Mouse (Mus musculus): ENCODE measurements around the gene Dnajc3. TPM values are rescaled to one million over a fixed set of nuclear protein-coding genes. Genes with fewer than 3 reads are reported as not detected.

Dnajc3 gene
- 70.1 and 70.8 TPM in 2 replicates for polyA plus RNA-seq (2015; fragmentation: Nextera tagmentation; extraction: Ambion mirVana)

DNA sequence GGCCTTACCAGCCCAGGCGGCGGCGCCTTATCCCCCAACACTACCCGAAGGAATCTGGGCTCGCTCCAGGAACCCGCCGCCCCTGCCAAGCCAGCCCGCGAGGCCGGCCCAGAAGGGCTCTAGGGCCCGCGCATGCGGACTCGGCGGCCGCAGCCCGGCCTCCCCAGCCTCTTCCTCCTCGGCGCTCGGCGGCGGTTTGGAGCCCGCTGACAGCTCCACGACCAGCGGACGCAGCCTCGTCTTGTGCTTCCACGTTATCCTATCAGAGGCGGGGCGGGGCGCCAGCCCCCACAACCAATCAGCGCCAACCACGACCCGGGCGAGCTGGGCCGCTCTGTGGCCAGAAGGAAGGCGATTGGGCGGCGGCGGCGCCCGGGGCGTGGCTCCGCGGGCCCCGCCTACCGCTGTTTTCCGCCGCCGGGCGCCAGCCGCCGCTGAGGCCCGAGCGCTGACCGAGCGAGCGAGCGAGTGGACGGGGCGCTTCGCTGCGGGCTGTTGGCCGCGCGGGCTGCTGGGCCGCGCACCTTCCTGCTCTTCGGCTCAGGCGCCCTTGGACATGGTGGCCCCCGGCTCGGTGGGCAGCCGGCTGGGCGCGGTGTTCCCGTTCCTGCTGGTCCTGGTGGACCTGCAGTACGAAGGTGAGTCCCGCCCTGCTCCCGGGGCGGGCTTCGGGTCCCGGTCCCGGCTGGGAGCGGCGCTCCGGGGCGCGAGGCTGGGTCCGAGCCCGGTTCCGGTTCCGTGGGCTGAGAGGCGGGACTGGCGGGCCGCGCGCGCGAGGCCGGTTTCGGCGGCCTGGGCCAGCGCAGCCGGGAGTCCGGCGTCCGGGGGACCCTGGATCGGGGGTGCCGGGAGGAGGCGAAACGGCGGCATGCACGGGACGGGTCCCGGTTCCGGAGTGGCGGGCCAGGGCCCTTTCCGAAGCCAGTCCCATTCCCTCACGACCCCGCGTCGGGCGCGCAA, at the start of gene Dnajc3:
Gene Dnajc3, plus strand, starts transcription at position 444 of the 960 bp plus-strand sequence.
- DNase-seq (ENCODE audit: low spot score) = peak; percentile 98

DNA sequence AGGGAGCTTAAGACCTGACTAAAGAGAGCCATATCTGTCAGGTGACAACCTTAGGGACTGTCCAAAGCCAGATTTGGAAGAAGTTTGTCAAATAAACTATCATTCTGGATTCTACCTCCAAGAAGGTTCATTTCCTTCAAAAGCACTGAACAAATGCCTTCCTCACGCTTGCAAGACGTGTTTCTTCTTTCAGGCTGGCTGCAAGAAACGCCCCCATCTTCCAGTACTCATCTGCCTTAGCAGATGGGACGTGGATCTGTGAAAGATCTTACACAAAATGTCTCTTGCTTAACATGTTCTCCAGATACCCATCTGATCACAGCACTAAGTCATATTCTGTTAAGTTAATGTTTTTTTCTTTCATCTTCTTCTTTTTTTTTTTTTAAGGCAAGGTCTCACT, 47.7 kb upstream of the Dnajc3 start:
- no peak for DNase-seq (ENCODE audit: low spot score)

DNA sequence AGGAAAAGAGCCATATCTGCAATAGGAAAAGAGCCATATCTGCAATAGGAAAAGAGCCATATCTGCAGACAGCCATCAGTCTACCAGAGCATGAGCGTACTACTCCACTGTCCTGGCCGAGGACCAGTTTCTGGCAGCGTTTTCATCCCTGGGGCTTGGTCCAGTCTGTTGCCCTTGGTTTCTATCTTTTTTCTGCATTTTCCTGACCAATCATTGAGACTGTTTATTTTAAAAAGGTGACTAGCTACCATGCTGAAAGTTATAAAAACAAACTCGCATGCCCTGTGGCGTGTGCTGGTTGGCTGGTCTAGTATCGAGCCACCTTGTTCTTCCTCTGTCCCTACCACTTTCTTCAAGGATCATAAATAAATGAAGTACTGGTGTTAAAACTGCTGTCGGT, 42.5 kb upstream of the Dnajc3 start:
- DNase-seq (ENCODE audit: low spot score) = no peak

DNA sequence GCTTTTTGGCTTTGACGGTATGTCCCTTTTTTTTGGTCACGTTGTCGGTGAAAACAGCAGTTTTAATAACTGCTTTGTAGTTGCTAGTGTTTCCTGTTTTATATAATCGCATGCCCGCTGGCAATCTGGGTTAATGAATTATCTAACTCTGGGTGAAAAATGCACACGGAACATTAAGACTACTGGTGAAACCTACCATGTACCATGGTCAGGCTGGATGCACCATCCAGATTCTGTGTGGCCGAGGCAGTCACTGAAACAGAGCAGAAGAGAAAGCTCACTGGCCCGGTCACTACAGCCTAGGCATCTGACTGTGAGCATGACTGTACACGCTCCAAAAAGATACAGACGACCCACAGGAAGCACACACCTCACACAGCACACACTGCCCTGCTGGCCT, 42.1 kb upstream of the Dnajc3 start:
- DNase-seq (ENCODE audit: low spot score) = no peak

DNA sequence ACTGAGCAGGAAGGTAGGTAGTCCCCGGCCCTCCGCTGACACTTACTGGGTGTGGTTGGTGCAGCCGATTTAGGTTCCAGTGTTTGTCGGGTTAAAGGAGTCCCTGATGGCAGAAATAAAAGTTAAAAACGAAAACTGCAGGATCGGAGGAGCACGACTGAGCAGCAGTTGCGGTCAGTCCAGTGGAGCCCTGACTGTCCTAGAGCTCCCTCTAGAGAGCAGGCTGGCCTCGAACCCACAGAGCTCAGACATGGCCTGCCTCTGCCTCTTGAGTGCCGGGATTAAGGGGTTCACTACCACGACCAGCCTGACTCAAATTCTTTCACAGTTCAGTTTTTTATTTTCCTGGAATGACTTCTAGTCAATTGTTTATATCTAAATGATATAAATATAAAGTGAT, 37.8 kb upstream of the Dnajc3 start:
- DNase-seq (ENCODE audit: low spot score) = no peak

DNA sequence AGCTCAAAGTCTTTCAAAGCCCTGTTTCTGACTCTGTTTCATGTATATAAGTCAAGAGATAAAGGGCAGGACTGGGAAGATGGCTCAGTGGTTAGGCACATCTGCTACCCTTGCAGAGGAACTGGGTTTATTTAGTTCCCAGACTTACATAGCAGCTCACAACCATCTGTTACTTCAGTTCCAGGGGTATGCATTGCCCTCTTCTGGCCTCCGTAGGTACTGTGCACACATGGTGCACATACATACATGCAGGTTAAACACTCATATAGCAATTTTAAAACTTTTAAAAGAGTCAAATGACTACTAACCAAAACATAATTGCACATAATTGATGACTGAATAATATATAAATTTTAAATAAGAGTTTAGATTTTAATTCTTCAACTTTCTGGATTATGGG, 36.9 kb upstream of the Dnajc3 start:
- DNase-seq (ENCODE audit: low spot score) = no peak

DNA sequence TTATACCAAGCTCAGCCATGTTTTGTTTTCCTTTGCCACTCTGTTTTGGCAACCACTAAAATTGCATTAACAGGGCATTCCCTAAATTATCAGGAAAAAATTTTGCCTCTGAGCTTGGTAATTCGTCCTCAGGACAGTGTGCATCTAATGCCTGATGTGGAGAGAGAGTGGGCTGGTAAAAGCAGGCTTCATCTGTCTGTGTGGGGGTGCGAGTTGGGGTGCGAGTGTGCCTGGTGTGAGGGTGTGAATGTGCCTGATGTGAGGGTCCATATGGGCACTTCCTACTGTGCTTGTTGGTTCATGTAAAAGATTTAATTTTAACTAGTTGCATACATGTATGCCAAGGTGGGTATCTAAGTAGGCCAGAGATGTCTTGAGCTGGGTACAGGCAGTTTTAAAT, 34.4 kb upstream of the Dnajc3 start:
- DNase-seq (ENCODE audit: low spot score) = no peak

DNA sequence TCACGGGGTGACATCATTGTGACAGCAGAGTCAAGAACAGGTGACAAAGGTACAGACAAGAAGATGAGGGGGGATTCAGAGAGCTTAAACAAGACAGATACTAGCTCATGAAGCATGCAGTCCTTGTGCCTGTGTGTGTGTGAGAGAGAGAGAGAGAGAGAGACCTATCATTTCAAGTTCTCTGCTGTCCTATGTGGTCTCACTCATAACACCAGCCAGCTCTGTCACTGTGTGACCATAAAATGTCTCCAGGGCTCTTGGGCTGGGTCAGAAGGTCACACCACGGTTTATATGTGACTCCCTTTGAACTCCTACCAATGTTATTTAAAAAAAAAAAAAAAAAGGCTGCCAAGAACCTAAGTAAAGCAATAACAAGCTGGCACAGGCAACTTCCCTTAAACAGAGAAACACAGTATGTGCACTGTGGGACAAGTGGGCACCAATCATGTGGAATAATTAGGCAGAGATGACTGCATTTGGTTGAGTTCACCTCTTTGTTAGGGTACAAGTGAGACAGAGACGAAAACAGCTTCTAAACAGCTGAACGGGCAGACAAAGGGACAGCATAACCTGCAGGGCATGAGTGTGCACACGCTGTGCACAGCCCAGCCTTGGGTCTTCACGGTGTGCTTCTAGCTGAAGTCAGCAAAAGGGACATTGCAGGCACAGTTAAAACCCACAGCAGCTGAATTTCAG, 33.8 kb upstream of the Dnajc3 start:
- no peak for DNase-seq (ENCODE audit: low spot score)

DNA sequence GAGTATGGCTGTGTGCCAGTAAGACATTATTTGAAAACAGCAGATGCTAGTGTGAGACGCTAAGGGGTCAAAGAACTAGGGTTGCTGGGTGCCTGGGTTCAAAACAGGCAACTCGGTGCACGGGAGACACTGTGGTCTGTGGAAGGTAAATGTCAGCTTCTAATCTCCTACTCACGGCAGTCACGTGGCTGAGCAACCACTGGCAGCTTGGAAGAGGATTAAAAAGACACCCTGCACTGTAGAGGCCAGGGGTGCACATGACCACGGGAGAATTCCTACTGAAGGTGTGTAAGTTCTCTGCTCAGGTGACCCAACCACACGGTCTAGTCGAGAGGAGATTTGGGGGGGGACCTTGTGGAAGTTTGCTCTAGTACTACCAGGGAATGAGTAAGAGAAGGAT, 30.2 kb upstream of the Dnajc3 start:
- no peak for DNase-seq (ENCODE audit: low spot score)

DNA sequence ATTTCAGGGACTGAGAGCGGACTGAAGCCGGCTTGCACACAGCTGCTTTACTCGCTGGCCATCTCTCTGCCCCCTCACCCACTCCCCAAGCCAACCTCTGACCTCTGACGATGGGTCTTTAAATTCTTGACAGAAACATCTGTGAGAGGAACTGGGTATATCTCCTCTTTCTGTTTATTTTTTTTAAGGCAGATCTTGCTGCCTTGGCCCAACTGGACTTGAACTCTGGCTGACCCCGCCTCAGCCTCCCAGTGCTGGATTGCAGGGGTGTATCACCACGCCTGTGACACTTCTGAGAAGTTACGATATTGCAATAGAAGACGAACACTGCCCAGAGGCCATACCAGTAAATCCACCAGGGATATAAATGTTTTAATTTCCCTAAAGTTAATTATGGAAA, 27.9 kb upstream of the Dnajc3 start:
- DNase-seq (ENCODE audit: low spot score) = no peak

DNA sequence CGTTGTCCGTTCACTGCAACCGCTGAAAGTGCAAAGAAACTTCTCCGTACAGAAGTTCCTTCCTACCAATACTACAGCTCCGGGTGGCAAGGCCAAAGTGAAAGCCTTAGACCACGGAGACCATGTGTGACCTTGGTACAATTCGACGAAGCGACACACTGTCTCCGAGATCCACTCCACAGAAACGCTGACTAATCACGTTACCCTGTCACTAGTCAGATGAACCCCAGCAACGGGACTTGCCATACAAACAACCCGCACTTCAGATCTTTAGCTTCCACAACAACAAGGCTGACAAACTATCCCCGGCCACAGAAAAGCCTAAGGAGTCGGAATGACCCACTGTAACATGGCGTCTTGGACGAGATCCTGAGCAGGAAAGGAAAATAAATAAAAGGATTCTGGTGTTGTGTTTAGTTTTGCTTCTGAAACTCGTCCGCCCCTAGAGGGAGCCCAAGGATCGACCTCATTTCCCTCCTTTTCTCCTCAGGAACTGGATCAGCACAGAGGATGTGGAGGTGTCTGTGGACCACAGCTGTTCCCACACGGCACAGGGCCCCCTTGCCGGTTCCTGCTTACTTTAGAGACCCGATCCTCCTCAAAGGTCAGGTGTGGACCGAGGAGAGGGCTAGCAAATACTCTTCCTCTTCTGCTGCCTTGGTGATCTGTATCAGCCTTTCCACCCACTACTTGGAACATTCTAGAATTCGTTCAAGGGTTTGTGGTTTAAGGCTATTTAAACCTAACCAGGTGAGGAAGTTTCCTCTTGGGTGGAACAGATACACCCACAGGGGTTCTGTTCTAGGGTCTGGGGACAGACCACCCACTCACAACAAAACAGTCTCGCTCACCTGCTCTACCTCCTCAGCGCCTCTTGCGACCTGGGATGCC, 27.2 kb upstream of the Dnajc3 start:
- peak; percentile 60 for DNase-seq (ENCODE audit: low spot score)

DNA sequence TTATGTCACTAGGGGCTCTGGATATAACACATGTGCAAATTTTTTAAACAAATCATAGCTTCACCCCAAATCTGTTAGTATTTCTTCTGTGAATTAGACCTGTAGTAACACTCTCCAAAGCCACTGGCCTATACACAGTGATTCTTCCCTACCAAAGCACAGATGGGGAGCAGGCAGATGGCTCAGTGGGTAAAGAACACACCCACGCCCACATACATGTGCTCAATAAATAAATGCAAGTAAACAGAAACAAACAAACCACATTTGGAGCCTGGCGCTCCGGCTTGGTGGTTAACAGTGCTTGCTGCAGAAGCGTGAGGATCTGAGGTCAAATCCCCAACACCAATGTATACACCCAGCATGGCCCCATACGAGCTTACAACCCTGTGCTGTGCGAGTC, 26.3 kb upstream of the Dnajc3 start:
- DNase-seq (ENCODE audit: low spot score) = no peak

DNA sequence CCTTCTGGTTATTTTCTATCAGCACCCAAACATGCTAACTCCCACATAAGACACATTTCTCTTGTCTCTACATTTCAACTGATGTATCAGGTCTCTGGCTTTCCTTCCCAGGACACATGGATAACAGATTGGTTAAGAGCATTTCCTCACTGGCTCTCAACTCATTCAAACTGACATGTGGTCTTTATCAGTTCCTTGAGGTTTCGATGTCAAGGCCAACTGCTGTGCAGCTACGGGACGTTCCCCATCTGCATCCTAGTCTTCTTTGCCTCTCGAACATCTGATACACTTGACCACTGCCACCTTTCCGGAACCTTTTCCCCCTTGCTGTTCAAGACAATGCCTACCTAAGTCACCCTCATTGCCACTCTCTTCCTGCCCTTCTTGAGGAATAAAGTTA, 24.1 kb upstream of the Dnajc3 start:
- DNase-seq (ENCODE audit: low spot score) = no peak

DNA sequence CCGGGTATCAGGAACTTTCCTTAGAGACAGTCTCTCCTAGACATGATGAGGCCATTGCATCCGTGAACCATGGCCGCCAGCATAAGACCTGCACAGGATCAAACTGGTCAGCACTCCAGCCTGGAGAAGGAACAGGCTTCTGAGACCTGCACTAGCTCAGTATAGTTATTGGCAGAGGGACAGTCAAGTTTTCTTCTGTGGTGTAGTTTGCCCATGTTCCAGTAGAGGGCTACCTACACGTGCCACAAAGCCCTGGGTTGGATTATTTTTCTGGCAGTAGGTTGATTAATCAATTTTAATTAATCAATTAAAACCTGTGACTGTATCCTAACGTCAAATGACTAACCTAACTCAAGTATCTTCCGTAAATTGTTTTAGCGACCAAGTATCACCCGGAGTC, 18.8 kb upstream of the Dnajc3 start:
- DNase-seq (ENCODE audit: low spot score) = no peak

DNA sequence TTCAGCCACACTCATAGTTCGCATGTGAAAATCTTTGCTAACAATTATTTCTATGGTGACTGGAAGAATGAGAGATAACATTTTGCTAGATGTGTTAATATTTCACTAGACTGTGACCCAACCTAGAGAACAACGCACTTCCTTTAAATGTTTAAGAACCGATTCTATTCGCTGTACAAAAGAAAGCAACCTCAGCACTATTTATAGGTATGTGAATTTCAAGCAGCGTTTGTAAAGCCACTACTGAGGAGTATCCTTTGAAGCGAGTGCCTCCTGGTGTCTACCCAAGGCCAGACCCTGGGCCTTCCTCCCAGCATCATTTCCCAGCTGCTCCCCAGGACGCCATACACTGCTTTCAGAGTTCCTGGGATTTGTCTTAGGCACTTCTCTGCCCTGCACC, 17.1 kb upstream of the Dnajc3 start:
- no peak for DNase-seq (ENCODE audit: low spot score)

DNA sequence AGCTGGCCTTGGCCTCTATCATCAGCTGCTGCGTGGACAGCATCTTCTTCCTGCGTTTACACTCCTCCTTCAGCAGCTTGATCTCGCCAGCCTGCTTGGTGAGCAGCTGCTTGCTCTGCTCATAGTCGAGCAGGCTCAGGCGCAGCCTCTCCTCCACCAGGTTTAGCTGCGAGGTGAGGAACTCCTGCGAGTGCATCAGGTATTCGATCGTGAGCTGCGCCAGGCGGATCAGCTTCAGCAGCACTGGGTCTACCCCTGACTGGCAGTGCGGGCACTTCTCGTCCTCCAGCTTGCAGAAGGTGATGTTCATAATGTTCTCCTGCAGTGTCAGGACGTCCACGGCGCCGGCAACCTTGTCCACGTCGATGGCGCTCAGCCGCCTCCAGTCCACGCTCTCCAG, 15.5 kb upstream of the Dnajc3 start:
- no peak for DNase-seq (ENCODE audit: low spot score)

DNA sequence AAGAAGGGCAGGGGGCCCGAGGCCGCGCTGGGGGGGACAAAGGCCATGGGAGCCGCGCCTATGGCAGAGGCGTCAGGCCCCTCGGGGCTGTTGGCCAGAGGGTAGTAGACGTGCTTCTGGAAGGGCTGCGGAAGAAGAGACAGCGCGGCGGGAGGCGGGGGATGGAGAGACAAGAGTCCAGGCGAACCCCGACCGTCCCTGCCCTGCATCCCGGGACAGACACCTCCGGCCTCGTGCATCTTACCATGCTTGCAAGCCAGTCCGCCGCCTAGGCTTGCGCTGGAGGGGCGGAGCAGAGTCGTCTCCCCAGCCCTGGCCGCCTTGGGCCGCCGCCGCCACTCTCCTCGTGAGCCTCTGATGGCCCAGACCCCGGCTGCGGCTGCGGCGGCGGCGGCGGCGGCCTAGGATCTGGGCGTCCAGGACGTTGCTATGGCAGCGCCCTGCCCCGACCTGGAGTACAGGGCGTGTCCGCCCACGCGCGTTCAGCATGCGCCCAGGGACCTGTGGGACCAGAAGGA, 15.1 kb upstream of the Dnajc3 start:
- no peak for DNase-seq (ENCODE audit: low spot score)

DNA sequence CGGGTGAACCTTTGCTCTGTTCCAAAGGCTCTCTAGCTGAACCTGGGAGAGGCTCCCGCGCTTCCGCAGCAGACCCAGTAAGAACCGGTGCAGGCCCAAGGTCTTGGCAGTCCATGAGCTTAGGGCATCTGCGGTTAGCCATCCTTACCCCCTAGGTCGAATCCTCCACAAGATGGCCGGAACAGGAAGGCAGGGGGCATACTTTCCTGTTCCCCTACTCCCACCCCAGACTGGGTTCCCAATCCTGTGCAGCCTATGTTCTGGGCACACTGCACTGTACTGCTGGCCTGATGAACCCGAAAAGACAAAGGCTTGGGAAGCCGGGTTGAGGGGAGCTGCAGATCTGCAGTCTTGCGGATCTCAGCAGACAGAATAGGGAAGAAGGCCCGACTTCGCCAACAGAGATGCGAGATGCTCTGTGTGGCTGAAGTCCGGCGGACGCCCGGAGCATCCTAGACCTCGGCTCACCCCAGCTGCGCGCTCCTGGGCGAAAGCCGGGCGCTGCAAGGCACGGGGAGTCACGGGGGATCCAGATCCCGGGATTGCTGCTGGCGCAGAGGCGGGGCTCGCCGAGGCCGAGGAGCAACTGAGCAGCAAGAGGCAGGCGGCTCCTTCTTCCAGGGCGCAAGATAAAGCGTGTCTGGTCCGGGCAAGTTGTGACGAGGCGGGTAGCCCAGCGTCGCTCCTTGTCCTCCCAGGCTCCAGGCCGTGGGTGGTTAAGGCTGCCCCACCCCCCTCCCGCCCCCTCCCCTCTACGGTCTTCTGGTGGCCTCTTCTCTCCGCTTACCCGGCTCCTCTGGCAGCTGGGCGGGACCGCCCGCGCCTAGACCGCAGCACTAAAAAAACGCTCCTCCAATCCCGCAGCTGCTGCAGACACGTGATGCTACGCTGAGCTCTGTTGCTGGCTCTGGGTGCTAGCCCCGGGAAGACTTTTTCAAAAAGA, 12.8 kb upstream of the Dnajc3 start, which contains the start of gene Dzip1:
Gene Dzip1, minus strand, starts transcription at position 788 of the 943 bp plus-strand sequence.
- DNase-seq (ENCODE audit: low spot score) = peak; percentile 86

DNA sequence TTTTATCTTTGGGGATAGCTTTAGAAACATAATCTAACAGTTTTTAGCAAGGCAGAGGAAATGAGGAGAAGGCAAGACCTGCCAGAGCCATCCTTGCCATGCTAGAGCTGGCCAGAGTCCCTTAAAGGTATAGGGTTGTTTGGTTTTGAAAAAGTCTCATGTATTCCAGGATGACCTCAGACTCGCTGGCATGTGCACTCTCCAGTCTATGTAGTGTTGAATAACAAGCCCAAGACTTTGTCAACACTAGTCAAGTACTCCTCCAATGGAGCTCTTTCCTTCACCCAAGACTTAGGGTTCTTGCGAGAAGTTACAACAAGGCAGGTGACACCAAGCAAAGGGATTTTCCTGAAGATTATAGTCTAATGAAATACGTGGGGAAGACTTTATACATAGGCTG, 9.2 kb upstream of the Dnajc3 start:
- no peak for DNase-seq (ENCODE audit: low spot score)

DNA sequence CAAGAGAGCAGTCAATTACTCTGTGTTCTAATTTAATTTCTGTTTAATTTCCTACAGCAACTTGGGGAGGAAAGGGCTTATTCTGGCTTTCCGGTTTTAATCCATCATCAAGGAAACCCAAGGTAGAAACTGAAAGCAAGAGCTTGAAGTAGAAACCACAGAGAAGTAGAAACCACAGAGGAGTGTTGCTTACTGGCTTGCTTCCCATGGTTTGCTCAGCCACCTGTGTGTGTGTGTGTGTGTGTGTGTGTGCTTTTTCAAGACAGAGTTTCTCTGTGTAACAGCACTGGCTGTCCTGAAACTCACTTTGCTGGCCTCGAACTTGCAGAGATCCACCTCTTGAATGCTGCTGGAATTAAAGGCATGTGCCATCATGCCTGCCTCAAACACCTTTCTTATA, 8.0 kb upstream of the Dnajc3 start:
- DNase-seq (ENCODE audit: low spot score) = peak; percentile 86
